Mouse (Mus musculus): ENCODE data around the gene Stip1.

Gene Stip1

GRCm38 (mm10) chr19:7039841-7040636 is at the start of gene Stip1:
Stip1 (minus strand) TSS chr19:7039967.
- in situ Hi-C loops (cut with MboI, MseI): loop anchor here (25.0 kb wide), 1 partner anchor 1747 kb away; the partner anchor contains the start of genes Polr2g and Taf6l

DNA sequence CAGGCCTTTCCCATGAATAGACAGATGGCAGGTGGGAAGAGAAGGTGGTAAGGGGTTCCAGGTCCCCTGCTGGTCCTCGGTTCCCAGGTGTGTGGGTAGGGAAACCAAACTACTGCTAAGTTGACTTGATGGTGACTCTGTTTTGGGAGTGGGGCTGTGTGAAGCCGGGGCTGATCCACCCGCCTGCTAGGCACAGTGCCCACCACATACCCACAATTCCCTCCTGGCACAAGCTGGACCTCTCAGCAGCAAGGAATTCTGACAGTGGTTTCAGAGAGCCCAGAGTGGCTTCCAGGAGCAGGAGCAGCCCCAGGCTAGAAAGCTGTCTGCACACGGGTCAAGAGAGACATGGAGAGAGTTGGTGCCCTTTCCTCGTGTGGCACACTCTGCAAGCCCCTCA is 49.3 kb upstream of the Stip1 start:
- in situ Hi-C loops (cut with MboI, MseI): no loop called here

GRCm38 (mm10) chr19:7088558-7088957 is 48.8 kb upstream of the Stip1 start:
- in situ Hi-C loops (cut with MboI, MseI): no loop called here

DNA sequence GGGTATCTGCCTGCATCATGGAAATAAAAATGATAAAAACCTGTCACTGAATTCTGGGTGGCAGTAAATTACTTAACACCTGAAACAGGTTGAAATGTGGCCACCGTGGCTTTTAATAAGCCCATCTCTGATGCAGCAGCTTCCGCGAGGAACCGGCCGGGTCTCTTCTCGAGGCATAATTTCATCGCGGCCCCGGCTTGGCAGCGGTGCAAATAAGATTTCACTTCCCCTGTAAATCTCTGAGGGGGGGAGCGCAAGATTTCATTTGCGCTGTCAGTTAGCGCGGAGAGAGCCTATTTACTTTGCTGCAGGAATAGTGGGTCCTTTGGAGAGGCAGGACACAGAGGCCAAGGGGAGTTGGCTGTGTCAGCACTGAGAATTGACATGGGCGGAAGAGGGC is 45.0 kb upstream of the Stip1 start:
- in situ Hi-C loops (cut with MboI, MseI): no loop called here

DNA sequence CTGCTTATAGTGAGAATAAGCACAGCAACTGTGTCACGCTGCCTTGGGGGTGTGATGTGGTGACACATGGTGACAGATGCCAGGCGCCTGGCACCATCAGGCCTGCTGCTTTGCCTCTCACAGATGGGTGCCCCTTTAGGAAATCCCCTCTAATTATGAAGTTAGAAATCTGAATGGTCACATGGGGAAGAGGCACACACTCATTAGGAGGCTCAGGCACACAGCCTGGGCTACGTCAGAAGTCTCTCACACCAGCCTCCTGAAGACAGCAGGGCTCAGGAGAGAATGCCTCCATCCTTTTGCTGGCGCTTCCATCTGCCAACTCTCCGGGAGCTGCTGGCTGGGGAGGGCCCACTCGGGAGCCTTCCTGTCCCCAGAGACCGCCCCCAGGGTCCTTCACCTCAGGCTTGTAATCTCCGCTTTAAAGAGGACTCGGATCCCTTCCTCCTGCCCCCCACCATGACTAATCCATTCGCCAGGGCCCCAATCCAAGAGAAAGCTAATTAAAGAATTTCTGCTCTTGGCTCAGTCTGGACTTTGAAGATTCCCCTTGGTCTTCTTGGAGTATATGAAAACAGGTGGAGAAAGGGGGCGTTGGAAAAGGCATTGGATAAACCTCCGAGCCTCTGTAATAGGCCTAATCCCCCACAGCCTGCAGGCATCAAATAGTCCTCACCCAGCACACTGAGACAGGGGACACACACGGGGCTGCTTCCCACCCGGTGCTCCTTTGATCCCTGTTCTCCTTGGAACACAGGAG is 43.4 kb upstream of the Stip1 start:
- in situ Hi-C loops (cut with MboI, MseI): no loop called here

GRCm38 (mm10) chr19:7081516-7082266 is 41.9 kb upstream of the Stip1 start:
- in situ Hi-C loops (cut with MboI, MseI): no loop called here

DNA sequence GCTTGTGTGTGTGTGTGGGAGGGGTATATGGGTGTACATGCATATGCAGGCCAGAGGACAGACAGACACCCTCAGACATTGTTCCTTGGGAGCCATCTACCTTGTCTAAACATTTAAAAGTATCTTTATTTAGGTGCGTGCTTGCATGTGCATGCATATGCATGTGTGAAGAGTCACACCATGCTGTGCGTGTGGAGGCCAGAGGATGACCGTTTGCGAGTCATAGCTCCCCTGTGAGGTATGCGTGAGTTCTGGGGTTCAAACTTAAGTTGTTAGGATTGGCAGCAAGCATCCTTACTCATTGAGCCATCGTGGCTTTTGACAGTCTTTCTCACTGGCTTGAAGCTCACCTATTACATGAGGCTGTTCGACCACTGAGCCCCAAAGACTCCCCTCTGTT is 38.5 kb upstream of the Stip1 start:
- in situ Hi-C loops (cut with MboI, MseI): loop anchor here (10.0 kb wide), 1 partner anchor 347 kb away; no protein-coding TSS in a partner anchor

DNA sequence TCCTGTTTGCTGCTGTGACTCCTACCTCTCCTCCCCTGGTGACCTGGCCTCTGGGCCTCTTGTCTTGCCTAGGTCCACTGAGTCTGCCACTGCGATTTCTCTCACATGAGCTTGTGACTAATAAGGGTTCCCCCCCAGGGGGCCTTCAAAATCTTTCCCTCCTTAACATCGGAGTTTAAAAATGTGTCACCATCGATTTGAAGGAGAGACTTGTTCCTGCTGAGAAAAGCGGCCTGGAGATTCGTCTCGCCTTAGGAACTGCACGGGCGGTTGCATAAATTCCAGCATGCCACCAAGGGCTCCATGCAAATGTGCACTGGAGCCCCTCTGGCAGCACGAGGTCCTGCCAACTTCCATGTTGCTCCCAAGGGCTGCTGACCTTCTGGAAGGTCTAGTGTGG is 37.9 kb upstream of the Stip1 start:
- in situ Hi-C loops (cut with MboI, MseI): loop anchor here (10.0 kb wide), 1 partner anchor 347 kb away; no protein-coding TSS in a partner anchor

GRCm38 (mm10) chr19:7075336-7075735 is 35.6 kb upstream of the Stip1 start:
- in situ Hi-C loops (cut with MboI, MseI): loop anchor here (10.0 kb wide), 1 partner anchor 349 kb away; no protein-coding TSS in a partner anchor

DNA sequence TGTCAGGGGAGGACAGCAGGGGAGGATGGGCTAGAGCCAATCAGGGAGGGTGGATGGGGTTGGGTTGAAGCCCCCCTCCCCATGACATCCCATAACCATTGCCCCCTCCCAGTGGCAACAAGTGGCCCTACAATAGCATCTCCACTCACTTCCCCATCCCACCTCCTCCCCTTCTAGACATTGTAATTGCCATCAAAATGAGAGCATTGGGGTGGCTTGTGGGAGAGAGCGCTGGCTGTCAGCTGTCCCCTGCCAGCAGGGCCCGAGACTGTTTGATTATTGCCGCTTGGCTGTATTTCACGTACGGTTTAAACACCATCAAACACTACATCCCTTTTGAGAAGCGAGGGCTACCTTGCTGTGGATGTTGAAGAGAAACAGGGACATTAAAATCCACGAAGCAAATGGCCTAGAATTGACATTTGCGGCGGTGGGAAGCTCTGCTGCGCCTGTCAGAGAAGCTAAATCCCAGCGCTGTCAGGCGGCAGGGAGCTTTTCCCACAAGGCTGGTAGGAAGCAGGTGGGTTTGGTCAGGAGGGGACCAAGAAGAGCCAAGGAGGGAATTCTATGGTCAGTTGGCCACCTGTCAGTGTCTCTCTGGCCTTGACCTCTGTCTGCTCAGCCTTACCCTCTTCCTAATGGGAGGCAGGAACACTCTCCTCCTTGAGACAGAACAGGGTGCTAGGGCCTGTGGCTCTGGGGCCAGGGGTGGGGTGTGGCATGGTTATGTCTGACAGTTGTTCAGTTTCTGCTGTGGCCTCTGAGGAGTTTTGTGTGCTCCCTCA is 34.4 kb upstream of the Stip1 start:
- in situ Hi-C loops (cut with MboI, MseI): loop anchor here (5.0 to 10.0 kb wide), 2 partner anchors 118 to 351 kb away; no protein-coding TSS in a partner anchor

- in situ Hi-C loops (cut with MboI, MseI): loop anchor here (5.0 to 10.0 kb wide), 2 partner anchors 120 to 353 kb away; no protein-coding TSS in a partner anchor
These were observed 32.5 kb upstream of the Stip1 start for GRCm38 (mm10) chr19:7072221-7072620.

- in situ Hi-C loops (cut with MboI, MseI): loop anchor here (5.0 to 10.0 kb wide), 2 partner anchors 122 to 354 kb away; no protein-coding TSS in a partner anchor
These were observed 31.0 kb upstream of the Stip1 start for GRCm38 (mm10) chr19:7070775-7071174.

GRCm38 (mm10) chr19:7069781-7070763 is 30.3 kb upstream of the Stip1 start:
- in situ Hi-C loops (cut with MboI, MseI): loop anchor here (5.0 to 10.0 kb wide), 4 partner anchors 37 to 355 kb away; partner anchors contain the start of gene Flrt1

DNA sequence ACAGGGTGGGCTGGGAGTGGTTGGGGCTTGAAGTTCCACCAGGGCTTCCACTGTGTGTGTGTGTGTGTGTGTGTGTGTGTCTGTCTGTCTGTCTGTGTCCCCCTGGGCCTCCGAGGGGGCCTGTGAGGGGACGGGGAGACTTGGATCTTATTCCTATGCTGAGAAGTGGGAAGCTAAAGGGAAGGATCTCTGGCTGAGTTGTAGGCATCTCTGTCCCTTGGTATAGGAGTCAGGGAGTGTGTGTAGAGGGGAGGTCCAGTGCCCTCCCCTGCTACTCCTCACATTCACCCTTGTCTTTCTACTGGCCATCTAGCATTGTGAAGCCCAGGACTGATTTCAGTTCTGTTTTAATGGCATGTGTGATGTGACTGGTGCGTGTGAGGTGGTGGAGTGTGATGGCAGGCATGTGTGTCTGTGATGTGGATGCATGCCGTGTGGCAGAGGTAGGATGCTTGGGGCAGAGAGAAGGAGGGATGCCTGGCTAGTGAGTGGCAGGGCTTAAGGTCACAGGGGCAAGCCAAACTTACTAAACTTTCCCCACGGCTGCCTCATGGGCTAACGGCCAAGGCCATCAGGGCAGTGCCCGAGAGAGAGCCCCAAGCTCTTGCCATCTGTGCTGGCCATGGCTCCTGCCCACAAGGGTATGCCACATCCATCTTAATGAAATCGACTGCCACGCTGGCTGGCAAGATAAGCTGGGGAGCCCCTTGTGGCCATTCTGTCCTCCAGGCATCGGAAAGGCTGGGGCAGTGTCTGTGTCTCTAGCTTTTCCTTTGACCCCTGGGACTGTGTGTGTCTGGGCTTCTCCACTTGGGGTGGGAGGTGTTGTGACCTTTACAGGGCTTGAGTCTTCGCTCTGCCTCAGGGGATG is 29.1 kb upstream of the Stip1 start:
- in situ Hi-C loops (cut with MboI, MseI): loop anchor here (5.0 to 10.0 kb wide), 2 partner anchors 38 to 266 kb away; partner anchors contain the start of gene Flrt1

- in situ Hi-C loops (cut with MboI, MseI): loop anchor here (5.0 to 10.0 kb wide), 2 partner anchors 39 to 267 kb away; partner anchors contain the start of gene Flrt1
These were observed 28.4 kb upstream of the Stip1 start for GRCm38 (mm10) chr19:7068136-7068535.

DNA sequence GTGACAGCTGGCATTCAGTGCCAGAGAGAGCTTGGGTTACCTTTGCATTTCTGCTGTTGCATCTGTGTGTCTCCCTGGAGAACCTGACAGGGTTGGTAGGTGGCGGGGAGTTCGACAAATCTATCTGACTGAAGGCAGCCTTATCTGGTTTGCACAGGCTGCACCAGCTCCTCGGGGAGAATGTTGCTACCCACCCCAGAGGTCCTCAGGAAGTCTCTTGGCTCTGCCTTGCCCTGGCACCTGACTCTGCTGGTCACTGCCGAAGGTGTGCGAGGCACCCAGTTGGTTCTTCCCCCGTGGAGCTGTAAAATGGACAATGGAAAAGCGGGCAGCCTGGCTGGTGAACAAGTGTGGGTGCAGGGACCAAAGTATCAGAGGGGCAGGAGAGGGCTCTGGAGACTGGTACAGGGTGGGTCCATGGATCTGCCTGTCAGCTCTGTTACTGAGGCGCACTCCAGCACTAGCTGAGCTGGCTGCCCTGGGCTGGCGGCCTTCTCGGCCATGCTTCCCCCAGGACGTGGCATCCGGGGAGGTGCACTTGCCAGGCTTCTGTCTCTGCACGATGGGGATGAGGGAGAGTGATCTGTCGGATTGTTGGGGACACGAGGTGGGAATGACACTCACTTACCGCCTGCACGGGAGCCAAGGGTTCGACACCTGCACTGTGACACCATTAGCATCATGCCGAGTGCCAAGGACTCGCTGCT is 27.7 kb upstream of the Stip1 start:
- in situ Hi-C loops (cut with MboI, MseI): loop anchor here (5.0 to 10.0 kb wide), 2 partner anchors 40 to 267 kb away; partner anchors contain the start of gene Flrt1

DNA sequence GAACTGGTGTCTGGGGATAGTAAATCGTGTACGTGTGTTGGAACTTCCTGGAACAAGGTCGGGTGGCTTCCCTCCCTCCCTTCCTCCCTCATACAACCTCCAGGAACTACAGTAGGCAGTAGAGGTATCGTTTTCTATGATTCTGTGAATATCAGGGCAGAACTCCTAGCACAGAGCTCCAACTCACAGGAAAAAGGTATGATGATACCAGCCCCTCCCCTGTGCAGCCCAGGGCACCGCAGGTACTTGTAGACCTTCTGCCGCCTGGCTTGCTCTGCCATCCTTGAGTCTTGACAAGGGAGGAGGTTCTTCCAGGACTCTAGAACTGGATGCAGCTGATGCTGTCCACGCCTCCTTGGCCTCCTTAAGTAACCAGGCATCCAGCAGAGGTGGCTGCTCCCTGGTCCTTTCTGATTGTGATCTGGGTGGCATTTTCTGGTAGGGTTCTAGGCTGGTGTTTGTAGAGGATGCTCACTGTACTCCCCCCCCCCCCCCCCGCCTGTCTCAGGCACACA is 27.1 kb upstream of the Stip1 start:
- in situ Hi-C loops (cut with MboI, MseI): loop anchor here (5.0 to 10.0 kb wide), 2 partner anchors 40 to 268 kb away; partner anchors contain the start of gene Flrt1

Measured in regulatory T cell (primary cell).